Mouse (Mus musculus) frontal cortex, adult 2 months (tissue): ENCODE data around the gene Mosmo. TPM values are rescaled to one million over a fixed set of nuclear protein-coding genes. Genes with fewer than 3 reads are reported as not detected.
"Not testable (repeated sequence)": the region's sequence is repeated elsewhere in the genome, so short reads cannot be mapped to it uniquely, and the experiment has no call there.

ENCODE experiments used
- DNase-seq, 2 experiments: peaks; one replicate each; pipeline ENCODE4 v3.0.0; 2022; ENCODE audit warnings: low spot score in 1 of 2; ENCODE audit errors: extremely low spot score in 1 of 2
- polyA plus RNA-seq: library from polyadenylated mRNA; depleted of rRNA; stranded (reverse); fragments of >200 nt; gene quantifications from 2 replicates; pipeline ENCODE4 v1.2.3, GENCODE M21; 2012

Gene Mosmo
- polyA plus RNA-seq, 1 experiment, result 33.9 TPM

DNA sequence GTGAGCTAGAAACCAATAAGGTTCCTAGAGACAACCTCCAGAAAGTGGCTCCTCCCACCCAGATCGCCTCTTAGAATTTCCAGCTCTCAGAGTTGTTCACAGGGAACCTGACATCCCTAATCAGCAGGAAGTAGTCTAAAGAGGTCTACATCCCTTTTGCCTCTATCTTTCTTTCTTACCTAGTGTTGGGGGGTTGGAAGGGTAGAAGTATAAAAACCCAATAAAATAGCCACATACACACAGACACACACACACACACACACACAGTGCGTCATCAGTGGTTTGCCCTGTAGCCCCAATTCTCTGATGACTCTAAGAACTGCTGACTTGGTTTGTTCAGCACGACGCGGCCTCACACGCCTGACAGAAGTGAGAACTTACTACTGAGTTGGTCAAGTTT lies 22.2 kb downstream of the Mosmo start:
- DNase-seq, result no peak

DNA sequence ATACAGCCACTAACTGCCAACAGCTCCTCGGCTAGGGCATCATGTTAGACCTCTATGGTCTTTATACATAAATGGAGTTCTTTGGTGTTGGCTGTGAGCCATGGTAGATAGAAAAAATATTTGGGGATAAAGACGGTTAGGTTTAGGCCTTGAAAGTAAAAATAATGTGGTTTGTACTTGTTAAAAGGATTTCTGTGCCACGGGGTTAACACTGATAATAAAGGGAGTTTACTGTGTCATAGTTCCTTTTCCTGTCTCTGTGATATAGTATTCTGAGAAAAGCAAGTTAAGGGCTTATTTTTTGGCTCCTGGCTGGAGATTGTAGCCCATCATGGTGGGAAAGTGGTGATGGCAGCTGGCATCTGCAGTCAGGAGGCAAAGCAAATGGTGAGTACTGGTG lies 26.5 kb downstream of the Mosmo start:
- no peak for DNase-seq

DNA sequence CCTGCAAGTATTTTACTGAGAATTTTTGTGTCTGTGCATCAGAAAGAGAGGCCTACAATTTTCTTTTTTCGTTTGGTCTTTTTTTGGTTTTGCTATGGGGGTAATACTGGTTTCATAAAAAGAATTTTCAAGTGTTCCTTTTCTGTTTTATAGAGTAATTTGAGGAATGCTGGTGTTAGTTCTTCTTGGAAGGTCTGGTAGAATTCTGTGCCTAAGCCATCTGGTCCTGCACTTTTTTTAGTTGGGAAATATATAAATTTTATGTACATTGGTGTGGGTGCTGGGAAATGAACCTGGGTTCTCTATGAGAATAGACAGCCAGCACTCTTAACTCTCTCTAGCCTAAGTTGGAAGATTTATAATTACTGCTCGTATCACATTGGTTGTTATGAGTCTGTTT lies 34.7 kb downstream of the Mosmo start:
- peak; percentile 33 to 60 for DNase-seq

DNA sequence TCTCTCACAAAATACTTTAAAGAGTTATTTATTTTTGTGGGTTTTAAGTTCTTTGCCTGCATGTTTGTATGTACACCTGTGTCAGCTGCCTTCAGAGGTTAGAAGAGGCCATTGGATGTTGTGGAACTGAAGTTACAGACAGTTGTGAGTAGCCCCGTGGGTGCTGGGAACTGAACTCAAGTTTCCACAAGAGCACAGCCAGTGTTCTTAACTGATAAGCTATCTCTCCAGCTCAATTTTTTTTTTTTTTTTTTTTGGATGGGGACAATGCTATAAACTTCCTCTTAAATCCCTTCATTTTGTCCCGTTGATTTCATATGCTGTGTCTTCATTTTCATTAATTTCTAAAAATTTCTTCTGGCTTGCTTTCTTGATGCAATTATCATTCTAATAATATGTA lies 35.8 kb downstream of the Mosmo start:
- no peak for DNase-seq

DNA sequence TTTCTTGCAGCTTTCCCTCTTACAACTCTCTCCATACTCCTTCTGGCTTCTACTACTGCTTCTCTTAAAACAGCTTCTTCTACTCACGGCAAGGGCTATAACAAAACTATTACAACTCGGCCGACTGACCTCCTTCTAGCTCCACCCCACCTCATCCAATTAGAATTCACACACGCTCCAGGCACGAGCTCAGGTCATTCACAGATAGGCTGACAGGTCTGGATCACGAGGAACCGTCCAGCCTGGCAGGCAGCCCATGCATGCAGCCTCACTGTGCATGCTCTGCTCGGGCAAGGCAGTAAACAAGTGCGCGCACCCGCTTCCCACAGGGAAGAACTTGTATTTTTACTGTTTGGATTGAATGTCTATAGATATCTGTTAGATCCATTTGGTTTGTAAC lies 36.5 kb downstream of the Mosmo start:
- not testable (repeated sequence) for DNase-seq

DNA sequence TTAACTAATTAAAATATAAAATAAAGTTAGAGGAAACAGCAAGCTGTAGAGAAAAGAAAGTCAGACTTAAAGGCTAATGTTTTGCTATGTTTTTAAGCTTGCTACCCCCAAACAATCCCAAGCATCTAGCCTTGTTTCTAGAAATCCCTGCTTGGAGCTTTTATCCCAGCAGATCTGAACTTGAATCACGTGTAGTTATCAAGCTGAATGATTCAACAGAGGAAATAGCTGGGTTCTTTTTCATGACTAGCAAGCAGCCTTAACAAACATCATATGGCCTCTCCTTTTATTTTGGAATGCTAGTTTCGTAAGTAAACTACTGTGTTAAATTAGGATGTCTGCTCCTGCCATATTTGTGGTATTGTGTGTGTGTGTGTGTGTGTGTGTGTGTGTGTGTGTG lies 39.8 kb downstream of the Mosmo start:
- no peak for DNase-seq

DNA sequence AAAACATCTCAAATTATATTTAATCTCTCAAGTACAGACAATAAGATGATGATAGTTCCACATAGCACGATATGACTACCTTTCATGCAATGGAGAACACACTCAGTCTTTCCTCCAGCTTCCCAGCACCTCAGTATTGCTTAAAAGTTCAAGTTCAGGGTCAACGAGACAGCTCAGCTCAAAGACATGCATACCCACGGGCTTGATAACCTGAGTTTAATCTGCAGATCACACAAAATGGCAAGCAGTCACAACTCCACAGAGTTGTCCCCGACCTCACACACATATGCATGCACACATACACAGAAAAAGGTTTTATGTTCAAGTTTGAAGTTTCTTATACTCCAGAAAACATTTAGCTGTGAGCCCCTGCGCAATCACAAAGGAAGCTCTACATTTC lies 43.6 kb downstream of the Mosmo start:
- DNase-seq, result no peak

DNA sequence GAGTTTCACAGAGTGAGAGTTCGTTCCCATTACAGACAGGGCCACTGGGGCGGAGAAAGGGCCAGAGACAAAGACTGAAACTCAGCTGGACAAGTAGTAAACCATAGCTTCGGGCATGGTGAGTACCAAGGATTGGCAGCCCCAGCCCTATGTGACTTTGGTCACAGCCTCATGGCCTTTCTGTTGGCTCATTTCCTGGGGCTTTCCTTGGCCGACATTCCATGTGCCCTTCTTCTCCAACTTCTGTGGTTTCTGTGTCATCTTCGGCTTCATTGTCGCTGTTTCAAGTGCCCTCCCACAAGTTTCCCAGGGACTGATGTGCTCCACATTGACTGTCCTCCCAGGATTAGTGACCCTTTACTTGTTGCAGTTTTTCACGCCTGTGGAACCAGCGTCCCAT lies 44.0 kb downstream of the Mosmo start:
- no peak for DNase-seq

DNA sequence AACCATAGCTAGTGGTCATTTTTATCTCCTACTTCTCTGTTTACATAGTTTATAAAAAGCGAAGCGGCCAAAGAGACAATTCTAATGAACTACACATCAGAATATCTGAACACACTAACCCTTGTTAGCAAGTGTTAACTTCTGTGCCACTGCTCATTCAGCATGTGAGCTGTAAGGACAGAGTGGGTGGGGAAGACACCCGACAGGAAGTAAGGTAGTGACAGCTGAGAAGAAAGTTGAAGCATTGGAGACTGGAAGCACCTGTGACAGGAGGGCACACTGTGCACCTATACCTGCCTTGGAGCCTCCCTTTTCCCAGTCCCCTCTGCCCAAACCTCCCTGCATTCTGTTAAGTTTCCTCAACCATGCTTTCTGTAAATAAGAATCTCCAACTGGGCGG lies 44.6 kb downstream of the Mosmo start:
- no peak for DNase-seq

DNA sequence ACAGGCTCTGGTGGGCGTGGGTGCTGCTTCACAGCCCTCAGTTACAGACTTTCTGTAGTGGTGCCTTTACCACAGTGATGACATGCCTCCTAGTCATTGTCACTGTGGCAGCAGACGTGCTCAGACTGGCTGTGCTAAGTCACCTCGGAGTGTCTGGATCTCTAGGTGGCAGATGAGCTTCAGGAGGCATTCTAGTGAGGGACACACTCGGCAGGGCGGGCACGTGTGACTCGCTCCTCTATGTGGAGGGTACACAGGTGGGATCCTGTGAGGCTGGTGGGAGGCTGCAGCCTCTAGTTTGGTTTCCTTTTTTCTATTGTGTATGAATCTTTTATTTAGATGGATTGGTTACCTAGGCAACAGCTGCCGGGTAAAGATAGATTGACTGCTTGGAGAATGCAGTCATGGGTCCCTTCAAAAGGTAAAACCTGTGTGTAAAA lies 45.4 kb downstream of the Mosmo start:
- peak; percentile 27 to 51 for DNase-seq

DNA sequence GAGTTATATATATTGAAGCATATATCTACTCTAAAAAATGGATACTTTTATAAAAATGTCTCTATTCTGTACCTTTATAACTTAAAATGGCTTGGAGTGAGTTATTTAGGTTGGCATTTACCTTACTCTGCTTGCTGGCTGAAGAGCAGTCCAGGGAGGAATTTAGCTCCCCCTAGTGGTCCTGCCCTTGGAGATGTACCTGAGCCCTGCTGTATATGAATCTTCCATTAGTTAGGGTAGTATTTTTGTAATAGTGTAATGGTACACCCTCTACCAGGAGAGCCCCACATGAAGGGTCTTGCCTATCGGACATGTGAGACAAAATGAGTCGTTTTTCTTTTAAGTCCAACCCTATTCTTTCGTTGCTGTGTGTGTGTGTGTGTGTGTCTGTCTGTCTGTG lies 50.2 kb downstream of the Mosmo start:
- peak in 1 of 2 experiments; percentile 82 for DNase-seq

DNA sequence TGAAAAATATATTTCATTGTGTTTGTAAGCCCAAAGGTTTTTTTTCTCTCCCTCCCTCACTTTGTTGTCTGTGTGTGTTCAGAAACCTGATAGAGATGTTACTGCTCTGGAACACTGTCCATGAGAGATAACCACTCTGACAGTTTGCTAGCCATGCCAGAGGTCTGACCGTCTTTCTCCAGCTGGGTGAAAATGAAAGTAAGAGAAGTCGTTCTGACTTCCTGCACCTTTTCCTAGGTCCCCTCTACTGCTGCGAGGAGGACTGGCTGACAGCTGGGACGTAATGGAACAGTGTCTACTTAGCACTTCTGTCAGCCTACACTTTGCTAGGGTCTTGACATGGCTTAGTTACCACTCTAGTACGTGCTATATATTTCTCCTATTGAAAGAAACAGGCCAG lies 52.2 kb downstream of the Mosmo start:
- no peak for DNase-seq

DNA sequence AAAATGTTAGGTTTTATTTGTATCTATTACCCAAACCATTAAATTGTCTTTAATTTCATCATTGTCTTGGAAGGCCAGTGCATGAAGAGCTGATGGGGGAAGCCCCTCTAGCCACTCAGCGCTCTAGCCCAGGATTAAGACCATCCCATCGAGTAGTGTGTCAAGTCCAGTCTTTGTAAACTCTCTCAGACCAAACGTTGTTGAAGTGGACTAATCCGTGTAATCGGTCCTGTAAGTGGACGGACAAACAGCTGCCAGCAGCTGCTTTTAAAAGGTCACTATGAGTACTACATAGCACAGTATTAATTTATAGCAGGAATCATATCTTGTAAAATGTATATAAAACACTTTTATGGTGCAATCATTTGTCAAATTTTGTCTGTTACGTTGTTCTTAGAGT lies 55.5 kb downstream of the Mosmo start:
- no peak for DNase-seq

DNA sequence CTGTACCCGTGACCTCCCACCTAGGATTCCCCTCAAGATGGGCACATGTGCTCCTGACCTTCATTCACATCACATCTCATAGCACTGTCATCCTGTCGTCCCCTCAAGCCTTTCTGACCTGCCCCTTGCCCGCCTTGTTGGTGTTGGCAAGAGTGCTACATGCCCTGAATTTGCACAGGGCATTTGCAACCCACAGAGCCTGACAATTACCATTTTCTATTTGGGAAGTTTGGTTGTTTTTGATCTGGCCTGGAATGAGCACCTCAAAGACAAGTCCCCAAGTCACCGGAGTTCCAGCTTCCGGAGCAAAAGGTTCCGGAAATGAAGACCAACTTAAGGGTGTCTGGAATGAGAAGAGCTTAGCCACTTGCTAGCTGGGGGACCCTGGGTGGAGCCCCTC lies 61.6 kb downstream of the Mosmo start, which contains the start of gene Vwa3a:
TSS of gene Vwa3a (plus strand) at position 301 of the 400 bp plus-strand sequence.
- DNase-seq, result no peak

DNA sequence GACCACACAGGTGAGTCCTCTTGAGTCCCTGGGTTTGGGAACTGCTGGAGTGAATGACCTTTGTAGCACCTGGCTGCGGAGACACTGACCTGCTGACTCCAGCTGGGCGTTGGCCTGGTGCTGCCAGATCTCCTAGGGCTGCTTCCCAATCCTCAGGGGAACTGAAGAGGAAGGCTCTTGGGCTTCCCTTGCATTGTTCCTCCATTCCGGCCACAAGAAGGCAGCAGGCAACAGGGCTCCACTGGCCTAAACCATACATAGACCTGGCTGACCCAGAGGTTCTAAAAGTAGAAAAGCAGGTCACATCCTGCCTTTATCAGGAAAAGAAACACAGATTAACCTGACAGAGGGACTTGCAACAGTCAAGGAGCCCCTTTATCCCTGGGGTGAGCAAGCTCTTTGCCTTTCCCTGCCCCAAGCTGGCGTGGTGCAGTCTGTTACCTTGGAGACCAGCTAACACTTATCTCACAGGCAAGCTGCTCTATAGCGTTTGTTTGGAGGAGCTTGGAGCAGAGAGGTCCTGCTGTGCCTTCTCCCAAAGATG lies 62.2 kb downstream of the Mosmo start:
- peak; percentile 62 to 66 for DNase-seq

DNA sequence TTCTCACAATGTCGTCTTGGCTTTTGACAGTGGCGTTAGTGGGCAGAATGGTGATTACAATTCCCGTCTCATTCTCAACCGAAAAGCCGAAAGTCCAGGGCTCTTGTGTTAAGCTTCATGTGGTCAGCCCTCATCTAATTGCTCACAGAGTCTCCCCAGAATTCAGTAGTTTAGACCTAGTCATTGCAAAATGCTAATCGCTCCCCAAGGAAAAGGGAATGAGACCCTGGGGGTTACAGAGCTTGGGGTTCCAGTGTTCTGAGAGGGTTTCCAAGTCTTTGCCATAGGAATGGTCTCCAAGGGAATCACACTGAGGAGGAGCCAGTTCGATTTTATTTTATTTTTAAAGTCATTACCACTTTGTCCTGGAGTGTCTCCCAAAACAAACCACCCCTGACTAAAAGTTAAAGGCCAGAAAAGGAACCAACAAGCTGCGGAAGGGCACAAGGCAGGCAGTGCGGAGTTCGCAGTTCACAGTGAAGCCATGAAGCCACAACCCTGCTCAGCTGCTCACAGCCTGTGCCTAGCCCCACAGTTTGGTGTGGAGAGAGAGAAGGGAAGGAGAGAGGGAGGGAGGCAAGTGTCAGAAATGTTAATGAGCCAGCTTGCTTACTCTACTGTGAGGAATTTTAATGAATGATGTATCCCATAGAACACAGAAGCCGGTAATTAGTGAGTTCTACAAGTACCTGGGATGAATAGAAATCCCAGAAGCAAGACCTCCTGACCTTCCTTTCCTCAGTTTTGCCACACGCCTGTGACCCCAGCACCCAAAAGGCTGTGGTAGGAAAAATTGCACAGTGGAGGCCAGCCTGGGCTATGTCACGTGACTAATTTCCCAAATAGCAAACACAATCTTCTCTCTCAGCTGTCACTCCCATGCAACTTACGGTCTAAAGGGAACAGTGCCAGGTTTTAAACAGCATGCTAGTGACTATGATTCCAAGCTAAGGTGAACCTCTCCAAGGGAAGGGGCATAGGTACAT lies 66.2 kb downstream of the Mosmo start:
- DNase-seq, result no peak

DNA sequence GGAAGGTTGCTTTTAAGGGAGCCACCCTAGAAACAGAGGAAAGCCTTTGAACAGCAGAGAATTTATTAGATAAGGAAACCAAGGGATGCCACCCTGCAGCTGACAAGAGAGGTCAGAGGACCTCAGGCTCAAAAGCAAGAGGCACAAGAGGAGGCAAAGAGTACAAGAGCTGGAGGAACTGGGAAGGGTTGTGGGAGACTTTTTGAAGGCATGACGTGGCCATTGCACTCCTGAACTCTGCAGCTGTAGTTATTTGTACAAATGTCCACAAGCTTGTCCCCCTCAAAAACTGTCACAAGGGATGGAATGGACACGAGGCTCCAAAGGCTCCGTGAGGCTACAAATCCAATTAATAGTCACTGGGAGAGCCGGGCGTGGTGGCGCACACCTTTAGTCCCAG lies 67.2 kb downstream of the Mosmo start:
- DNase-seq, result no peak

DNA sequence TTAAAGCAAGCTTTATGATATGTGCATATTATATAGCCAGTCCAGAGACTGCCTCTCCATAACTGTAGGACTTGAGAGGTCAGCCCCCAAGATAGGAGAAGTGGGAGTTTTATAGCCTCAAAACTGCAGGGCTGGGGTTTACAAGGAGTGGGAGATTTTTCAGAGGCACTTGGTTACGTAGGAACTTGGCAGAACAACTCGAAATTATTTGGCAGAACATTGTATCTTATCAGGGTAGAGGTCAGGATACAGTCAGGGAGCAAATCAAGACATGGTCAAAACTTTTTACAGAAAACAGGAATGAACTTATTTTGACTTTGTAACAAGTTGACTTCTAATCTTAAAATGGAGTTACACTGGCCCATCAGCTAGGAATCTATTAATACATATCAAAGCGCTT lies 68.6 kb downstream of the Mosmo start:
- no peak for DNase-seq

DNA sequence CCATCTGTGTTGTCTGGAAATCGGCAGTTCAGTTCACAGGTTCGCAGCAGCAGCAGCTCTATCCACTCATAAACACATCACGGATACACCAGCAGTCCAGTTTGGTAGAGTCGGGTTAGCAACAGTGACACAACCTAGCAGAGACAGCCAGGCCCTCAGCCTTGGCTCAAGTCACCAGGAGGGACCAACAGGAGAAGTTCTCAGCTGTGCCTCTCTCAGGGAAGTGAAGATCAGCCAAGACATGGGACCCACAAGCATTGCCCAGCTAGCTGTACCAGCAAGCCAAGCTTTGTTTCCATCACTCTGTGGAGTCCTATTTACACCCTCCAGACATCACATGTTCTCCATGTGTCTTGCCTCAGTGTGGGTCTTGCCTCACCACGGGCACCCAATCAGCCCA lies 69.4 kb downstream of the Mosmo start:
- DNase-seq, result no peak

DNA sequence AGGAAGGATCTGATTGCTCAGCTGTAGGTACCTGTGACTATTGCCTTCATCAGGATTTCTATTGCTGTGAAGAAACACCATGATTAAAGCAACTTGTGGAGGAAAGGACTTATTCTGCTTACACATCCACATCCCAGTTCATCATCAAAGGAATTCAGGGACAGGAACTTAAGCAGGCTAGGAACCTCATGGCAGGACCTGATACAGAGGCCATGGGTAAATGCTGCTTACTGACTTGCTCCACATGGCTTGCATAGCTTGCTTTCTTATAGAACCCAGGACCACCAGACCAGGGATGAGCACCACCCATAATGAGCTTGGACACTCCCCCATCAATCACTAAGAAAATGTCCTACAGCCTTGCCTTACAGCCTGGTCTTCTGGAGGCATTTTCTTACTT lies 71.1 kb downstream of the Mosmo start:
- no peak for DNase-seq

DNA sequence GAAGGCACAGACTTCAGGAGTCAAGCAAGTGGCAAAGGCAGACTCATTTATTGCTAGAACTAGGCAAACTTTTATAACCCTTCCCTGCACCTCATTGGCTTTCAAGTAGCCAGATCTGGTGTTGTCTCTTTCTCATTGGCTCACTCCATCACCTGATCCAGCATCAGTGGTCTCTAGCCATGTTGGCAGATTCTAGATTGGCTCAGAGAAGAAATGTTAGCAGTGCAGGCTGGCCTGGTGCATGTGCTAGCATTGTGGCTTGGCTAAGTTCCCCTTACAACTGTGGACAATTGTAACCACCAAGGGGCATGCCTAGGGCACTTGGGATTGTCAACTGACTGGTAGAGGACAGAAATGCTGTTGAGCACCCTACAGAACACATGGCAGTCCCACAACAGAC lies 73.9 kb downstream of the Mosmo start:
- DNase-seq, result no peak

DNA sequence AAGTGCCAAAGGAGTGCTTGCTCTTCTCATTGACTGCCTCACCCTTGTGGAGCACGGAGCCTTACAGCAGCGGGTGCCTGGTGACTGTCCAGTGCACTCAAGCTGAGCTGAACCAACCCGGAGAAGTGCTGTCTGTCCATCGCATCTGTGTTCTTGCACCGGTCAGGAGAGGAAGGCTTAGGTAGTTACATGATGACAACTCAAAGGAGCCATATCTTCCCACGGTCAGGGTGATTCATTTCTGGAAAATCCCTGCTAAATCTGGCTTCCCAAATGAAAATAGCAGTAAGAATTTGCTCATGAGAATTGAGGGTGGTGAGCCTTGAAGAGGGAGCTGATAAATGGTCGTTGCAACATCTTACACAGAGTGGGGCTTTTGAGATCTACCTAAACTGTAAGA lies 74.5 kb downstream of the Mosmo start:
- DNase-seq, result peak in 1 of 2 experiments; percentile 68
